Mouse (Mus musculus) hindbrain, postnatal 0 days (tissue): Measurements from ENCODE around the gene Gm48551. TPM values are rescaled to one million over a fixed set of nuclear protein-coding genes. Genes with fewer than 3 reads are reported as not detected.
A peak's percentile ranks its signal among the peaks of the same experiment; 100 is the strongest.

Experiments used
- ATAC-seq: fragments of 200-750 bp; cut with Nextera tagmentation; 2 replicates; pipeline ENCODE4 v1.8.0; 2017; ENCODE audit warnings: mild to moderate bottlenecking, moderate TSS enrichment, moderate library complexity
- DNase-seq: peaks from one replicate; pipeline ENCODE4 v3.0.0-alpha.2; 2015; ENCODE audit warnings: low spot score
- H3K27ac ChIP-seq: fragments of 300-500 bp; sonication (generic); 2 replicates; pipeline ENCODE4 v1.5.1; 2014; ENCODE audit warnings: mild to moderate bottlenecking
- H3K27me3 ChIP-seq: fragments of 300-500 bp; sonication (generic); 2 replicates; pipeline ENCODE4 v1.6.1; 2014; ENCODE audit warnings: low read length, mixed read lengths; ENCODE audit not compliant: insufficient read depth
- H3K36me3 ChIP-seq: fragments of 300-500 bp; sonication (generic); 2 replicates; pipeline ENCODE4 v1.6.1; 2014; ENCODE audit warnings: low read length, mixed read lengths; ENCODE audit not compliant: insufficient read depth
- H3K4me1 ChIP-seq: fragments of 300-500 bp; sonication (generic); 2 replicates; pipeline ENCODE4 v1.6.1; 2014; ENCODE audit warnings: antibody characterized with exemption, low read length, mixed read lengths; ENCODE audit not compliant: insufficient read depth
- H3K4me2 ChIP-seq: fragments of 300-500 bp; sonication (generic); 2 replicates; pipeline ENCODE4 v1.6.1; 2014; ENCODE audit warnings: low read depth, mild to moderate bottlenecking, low read length, moderate library complexity, mixed read lengths
- H3K4me3 ChIP-seq: fragments of 300-500 bp; sonication (generic); 2 replicates; pipeline ENCODE4 v1.5.1; 2014; ENCODE audit warnings: low read length
- H3K9ac ChIP-seq: fragments of 300-500 bp; sonication (generic); replicated peaks from 2 replicates; pipeline ENCODE4 v1.6.1; 2014; ENCODE audit warnings: mild to moderate bottlenecking, low read length, moderate library complexity, mixed read lengths
- H3K9me3 ChIP-seq: fragments of 300-500 bp; sonication (generic); 2 replicates; pipeline ENCODE4 v1.6.1; 2016; ENCODE audit warnings: low read length, mixed read lengths
- CTCF ChIP-seq: IDR thresholded peaks from 2 replicates; pipeline ENCODE4 v1.5.1; 2016; ENCODE audit warnings: antibody characterized with exemption, control low read depth, low read depth
- WGBS: fragments of 180-500 bp; shearing (Covaris S2); extraction: QIAGEN DNeasy Blood & Tissue Kit; methylation state at CpG from one replicate; pipeline ENCODE4 v1.1.7; 2014; 5-methylcytosine and 5-hydroxymethylcytosine counted together
- polyA plus RNA-seq: library from polyadenylated mRNA; unstranded; fragments of >200 nt; fragmentation: Nextera tagmentation; extraction: Ambion mirVana; gene quantifications from 2 replicates; pipeline ENCODE4 v1.2.1, GENCODE M21; 2015
- total RNA-seq: library from RNA; depleted of rRNA; stranded (reverse); fragments of >200 nt; gene quantifications from 2 replicates; pipeline ENCODE4 v1.2.3, GENCODE M21; 2014

The Gm48551 gene
- total and polyA plus RNA-seq, 2 experiments from 2014 or later: 3.3 to 5.3 TPM

DNA sequence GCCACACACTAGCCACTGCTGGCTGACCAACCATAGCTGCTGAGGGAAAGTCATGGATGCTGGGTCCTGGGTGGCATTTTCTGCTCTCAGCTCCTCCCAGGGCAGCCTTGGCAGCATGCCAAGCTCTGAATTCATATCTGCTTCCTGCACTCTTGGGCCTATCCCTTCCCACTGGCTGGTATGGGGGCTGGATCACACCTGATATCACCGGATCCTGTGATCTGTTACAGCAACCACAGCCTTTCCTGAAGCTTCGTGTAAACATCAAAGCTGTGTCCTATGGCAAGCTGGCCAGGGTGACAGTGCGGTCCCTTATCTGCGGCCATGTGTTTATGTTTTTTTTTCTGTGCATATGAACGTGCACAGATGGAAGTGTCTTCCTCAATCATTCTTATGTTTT lies 2.2 kb upstream of the Gm48551 start:
- WGBS: 86% methylated on average over 5 of the region's 5 CpGs
- Histone ChIP-seq H3K4me3 (no peak overlapping the region), H3K9me3 (no peaks in the 10 kb centered on the region), H3K27me3 (no peaks in the 10 kb centered on the region), H3K27ac (no peak overlapping the region), H3K4me2 (no peak overlapping the region), H3K9ac (no peak overlapping the region), H3K36me3 (peaks cover 14% of the 10 kb centered on the region), H3K4me1 (peaks cover 15% of the 10 kb centered on the region)
- no peak for ATAC-seq
- DNase-seq: no peak
- no peak for TF ChIP-seq CTCF

DNA sequence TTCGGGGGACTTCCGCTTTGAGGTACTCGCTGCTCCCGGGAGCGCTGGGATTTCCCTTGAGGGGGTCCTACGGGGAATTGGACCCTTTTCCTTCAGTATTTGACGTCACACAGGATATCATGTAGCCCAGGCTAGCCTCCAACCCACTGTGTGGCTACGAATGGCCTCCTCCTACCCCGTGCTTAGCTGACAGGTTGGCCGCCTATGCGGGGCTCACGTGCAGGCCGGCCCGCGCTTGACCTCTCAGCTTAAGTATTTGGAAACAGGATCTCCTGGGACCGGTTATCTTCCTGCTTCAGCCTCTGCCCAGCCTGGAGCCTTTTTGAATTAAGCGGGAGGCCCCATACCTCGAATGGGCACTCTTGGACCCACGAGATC lies 328 bp downstream of the Gm48551 start:
- peak; percentile 54 for ATAC-seq

GRCm38 (mm10) chr10:81385603-81386306 lies 1.5 kb downstream of the Gm48551 start:
- peak overlapping the region; percentile 87 for H3K9ac ChIP-seq

More for the DNA sequence above, 328 bp downstream of the Gm48551 start:
- Histone ChIP-seq H3K27ac (peak overlapping the region; percentile 94), H3K4me1 (peaks cover 10% of the 10 kb centered on the region; the same call in 1 of the 2 replicates), H3K4me3 (peak overlapping the region; percentile 93), H3K4me2 (peak overlapping the region; percentile 97), H3K27me3 (no peaks in the 10 kb centered on the region), H3K36me3 (peaks cover 33% of the 10 kb centered on the region), H3K9ac (peak overlapping the region; percentile 87), H3K9me3 (no peaks in the 10 kb centered on the region)
- no peak for TF ChIP-seq CTCF
- WGBS: 1% methylated on average over 19 of the region's 19 CpGs
- no peak for DNase-seq

DNA sequence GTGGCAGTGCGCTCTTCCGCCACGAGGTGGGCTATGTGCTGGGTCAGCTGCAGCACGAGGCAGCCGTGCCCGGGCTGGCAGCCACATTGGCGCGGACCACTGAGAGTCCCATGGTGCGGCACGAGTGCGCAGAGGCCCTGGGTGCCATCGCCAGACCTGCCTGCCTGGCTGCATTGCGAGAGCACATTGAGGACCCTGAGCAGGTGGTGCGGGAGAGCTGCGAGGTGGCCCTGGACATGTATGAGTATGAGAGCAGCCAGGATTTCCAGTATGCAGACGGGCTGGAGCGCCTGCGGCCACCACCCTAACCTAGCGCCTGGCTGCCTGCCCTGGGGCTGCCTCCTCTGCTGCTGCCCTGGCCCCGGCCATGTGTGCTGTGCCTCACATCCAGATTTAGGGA lies 3.5 kb downstream of the Gm48551 start:
- H3K36me3 ChIP-seq: peaks cover 33% of the 10 kb centered on the region
- H3K27me3 ChIP-seq: no peaks in the 10 kb centered on the region
- H3K4me1 ChIP-seq: peaks cover 10% of the 10 kb centered on the region; the same call in 1 of the 2 replicates
- H3K9ac ChIP-seq: no peak overlapping the region
- no peak for TF ChIP-seq CTCF
- 94% methylated on average over 20 of the region's 20 CpGs for WGBS
- no peak overlapping the region for H3K27ac ChIP-seq
- no peak overlapping the region for H3K4me3 ChIP-seq
- ATAC-seq (no peak), DNase-seq (no peak)
- H3K4me2 ChIP-seq: no peak overlapping the region
- H3K9me3 ChIP-seq: no peaks in the 10 kb centered on the region

More at GRCm38 (mm10) chr10:81385603-81386306, 1.5 kb downstream of the Gm48551 start:
- 79% methylated on average over 22 of the region's 22 CpGs for WGBS
- TF ChIP-seq CTCF: no peak
- peaks cover 10% of the 10 kb centered on the region; the same call in 1 of the 2 replicates for H3K4me1 ChIP-seq
- DNase-seq (no peak), ATAC-seq (no peak)
- H3K4me3 ChIP-seq: no peak overlapping the region
- peak overlapping the region; percentile 97 for H3K4me2 ChIP-seq
- H3K27me3 ChIP-seq: no peaks in the 10 kb centered on the region
- peak overlapping the region; percentile 94; the same call in 1 of the 2 replicates for H3K27ac ChIP-seq
- H3K36me3 ChIP-seq: peaks cover 33% of the 10 kb centered on the region
- H3K9me3 ChIP-seq: no peaks in the 10 kb centered on the region

DNA sequence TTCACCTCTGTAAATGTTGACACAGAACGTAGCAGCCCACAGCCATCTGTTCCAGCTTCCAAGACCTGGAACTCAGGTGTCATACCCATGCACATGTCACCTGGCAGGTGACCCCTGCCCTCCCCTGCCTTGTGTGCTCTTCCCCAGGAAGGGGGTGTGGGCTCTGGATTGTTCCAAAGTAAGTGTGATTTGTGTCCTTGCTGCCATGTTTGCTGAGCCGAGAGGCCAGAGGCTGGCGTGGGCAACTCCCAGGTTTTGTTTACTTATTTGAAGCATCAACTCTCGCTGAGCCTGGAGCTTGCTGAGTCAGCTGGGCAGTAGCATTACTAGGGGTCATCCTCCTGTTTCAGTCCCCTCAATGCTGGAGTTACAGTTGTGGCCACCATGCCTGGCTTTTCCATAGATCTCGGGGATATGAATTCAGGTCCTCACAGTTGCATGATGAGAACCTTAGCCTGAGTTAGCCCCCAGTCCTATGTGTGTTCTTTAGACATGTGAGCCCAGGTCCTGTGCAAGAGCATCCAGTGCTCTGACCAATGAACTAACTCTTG lies 4.3 kb downstream of the Gm48551 start, which contains the start of gene Gm48552:
TSS of gene Gm48552 (plus strand) at position 501 of the 551 bp plus-strand sequence.
- ATAC-seq: no peak
- DNase-seq: no peak
- no peaks in the 10 kb centered on the region for H3K27me3 ChIP-seq
- no peak within 1 kb of the TSS for H3K4me3 ChIP-seq
- peak within 1 kb of the TSS; percentile 43; the same call in 1 of the 2 replicates for H3K27ac ChIP-seq
- WGBS: 83% methylated on average over 5 of the region's 5 CpGs
- TF ChIP-seq CTCF: no peak
- H3K4me1 ChIP-seq: peaks cover 14% of the 10 kb centered on the region; the same call in 1 of the 2 replicates
- H3K4me2 ChIP-seq: no peak within 1 kb of the TSS
- H3K9me3 ChIP-seq: no peaks in the 10 kb centered on the region
- H3K36me3 ChIP-seq: peaks cover 33% of the 10 kb centered on the region
- no peak within 1 kb of the TSS for H3K9ac ChIP-seq

DNA sequence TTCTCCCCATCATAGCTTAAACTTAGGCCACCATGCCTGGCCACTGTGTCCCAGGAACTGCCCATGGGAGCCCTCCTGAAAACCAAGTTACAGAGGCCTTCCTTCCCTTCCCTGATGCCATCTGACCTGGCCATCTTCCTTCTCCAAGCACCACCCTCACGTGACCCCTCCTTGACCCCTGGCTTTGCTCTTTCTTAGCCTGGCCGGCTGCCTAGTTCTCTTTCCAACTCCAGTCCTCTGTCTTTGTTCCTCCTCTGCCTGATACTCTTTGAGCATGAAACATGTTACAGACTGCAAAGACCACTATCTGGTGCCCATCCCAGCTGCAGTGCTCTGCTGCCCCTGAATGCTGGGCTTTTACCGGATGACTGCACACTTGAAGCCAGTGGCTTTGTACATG lies 5.1 kb downstream of the Gm48551 start:
- H3K4me1 ChIP-seq: peaks cover 18% of the 10 kb centered on the region; the same call in 1 of the 2 replicates
- DNase-seq: no peak
- ATAC-seq: no peak
- H3K27me3 ChIP-seq: no peaks in the 10 kb centered on the region
- WGBS: 32% methylated on average over 3 of the region's 3 CpGs
- H3K27ac ChIP-seq: peak overlapping the region; percentile 43; the same call in 1 of the 2 replicates
- peaks cover 33% of the 10 kb centered on the region for H3K36me3 ChIP-seq
- H3K9me3 ChIP-seq: no peaks in the 10 kb centered on the region
- TF ChIP-seq CTCF: no peak
- H3K4me2 ChIP-seq: no peak overlapping the region
- no peak overlapping the region for H3K9ac ChIP-seq
- H3K4me3 ChIP-seq: no peak overlapping the region
